Mouse (Mus musculus): ENCODE results near the gene Olfr222. TPM values are rescaled to one million over a fixed set of nuclear protein-coding genes. Genes with fewer than 3 reads are reported as not detected.

Olfr222 gene
- total and polyA plus RNA-seq, 2 experiments from 2014 or later = not detected

DNA sequence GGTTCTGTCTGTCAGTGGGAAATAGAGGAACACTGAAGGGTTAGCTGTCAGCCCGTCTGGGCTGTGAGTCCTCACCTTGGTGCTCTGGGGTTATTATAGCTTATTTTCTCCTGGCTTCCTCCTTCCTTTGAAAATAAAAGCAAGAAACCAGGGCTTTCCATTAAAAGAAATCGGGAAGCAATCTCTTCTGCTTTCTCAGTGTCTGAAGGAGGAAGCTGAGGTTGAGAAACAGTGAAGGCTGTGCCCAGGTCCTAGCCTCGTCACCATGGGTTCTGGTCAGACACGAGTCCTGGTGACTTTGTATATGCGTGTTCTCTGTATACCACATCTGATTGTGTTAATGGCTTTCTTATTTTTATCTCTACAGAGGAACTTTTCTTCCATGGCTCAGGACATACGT lies 33.6 kb downstream of the Olfr222 start:
- H3K9ac ChIP-seq = no peak overlapping the region
- 80% methylated on average over 6 of the region's 6 CpGs for WGBS
- no peak overlapping the region for H3K4me2 ChIP-seq (ENCODE audit: low read depth)
- no peaks in the 10 kb centered on the region for H3K9me3 ChIP-seq (ENCODE audit: low read length)
- H3K4me1 ChIP-seq (ENCODE audit: insufficient read depth) = no peaks in the 10 kb centered on the region
- no peaks in the 10 kb centered on the region for H3K36me3 ChIP-seq (ENCODE audit: insufficient read depth)
- DNase-seq (no peak), ATAC-seq (no peak)
- H3K27ac ChIP-seq (ENCODE audit: low read depth, low read length) = no peak overlapping the region
- H3K27me3 ChIP-seq (ENCODE audit: insufficient read depth, low read length) = no peaks in the 10 kb centered on the region
- no peak overlapping the region for H3K4me3 ChIP-seq (ENCODE audit: low read depth, low read length)
- TF ChIP-seq CTCF (IDR thresholded peaks at IDR 0.05; ENCODE audit: low read depth) = no peak

DNA sequence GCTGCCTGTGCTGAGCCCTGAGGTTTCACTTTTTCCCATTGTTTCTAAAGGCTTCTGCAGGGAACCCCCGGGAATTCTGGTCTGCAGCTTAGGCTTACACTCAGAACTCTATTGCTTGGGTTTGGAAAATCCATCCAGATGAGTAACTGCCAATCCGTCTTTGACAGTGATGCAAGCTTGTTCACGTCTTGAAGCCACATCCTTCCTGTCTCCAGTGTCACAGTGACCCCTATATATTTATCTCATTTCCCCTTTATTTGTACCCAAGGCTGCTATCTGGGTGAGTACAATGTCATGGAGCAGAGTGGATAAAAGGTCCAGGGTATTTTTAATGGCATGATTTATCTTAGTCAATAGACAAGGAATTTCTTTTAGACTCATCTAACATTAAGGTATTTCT lies 34.7 kb downstream of the Olfr222 start, which contains the start of gene Nlrp3:
TSS of gene Nlrp3 (plus strand) at position 245 of the 400 bp plus-strand sequence.
- H3K36me3 ChIP-seq (ENCODE audit: insufficient read depth) = no peaks in the 10 kb centered on the region
- H3K27ac ChIP-seq (ENCODE audit: low read depth, low read length) = no peak within 1 kb of the TSS
- DNase-seq (no peak), ATAC-seq (no peak)
- 41% methylated on average over 3 of the region's 3 CpGs for WGBS
- H3K27me3 ChIP-seq (ENCODE audit: insufficient read depth, low read length) = no peaks in the 10 kb centered on the region
- no peaks in the 10 kb centered on the region for H3K4me1 ChIP-seq (ENCODE audit: insufficient read depth)
- no peak for TF ChIP-seq CTCF (IDR thresholded peaks at IDR 0.05; ENCODE audit: low read depth)
- H3K4me2 ChIP-seq (ENCODE audit: low read depth) = no peak within 1 kb of the TSS
- H3K4me3 ChIP-seq (ENCODE audit: low read depth, low read length) = no peak within 1 kb of the TSS
- H3K9me3 ChIP-seq (ENCODE audit: low read length) = no peaks in the 10 kb centered on the region
- H3K9ac ChIP-seq = no peak within 1 kb of the TSS

DNA sequence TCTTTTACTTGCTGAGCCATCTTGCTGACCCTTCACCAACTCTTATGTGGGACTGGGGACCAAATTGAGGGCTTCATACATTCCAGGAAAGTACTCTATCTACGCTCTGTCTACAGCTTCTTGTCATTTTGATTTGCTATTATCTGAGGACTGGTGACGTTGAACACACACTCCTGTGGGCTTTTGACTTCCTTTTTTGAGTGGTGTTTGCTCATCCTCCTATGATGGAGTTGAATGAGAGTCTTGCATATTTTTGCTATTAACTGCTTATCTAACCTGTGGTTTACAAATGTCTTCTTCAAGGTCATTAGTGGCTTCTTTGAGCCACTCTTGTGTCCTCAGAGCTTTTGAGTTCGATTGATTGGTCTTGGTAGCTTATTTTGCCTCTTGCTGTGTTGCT lies 35.9 kb downstream of the Olfr222 start:
- H3K27me3 ChIP-seq (ENCODE audit: insufficient read depth, low read length) = no peaks in the 10 kb centered on the region
- H3K9me3 ChIP-seq (ENCODE audit: low read length) = no peaks in the 10 kb centered on the region
- H3K4me1 ChIP-seq (ENCODE audit: insufficient read depth) = no peaks in the 10 kb centered on the region
- DNase-seq = no peak
- H3K9ac ChIP-seq = no peak overlapping the region
- H3K36me3 ChIP-seq (ENCODE audit: insufficient read depth) = no peaks in the 10 kb centered on the region
- H3K4me3 ChIP-seq (ENCODE audit: low read depth, low read length) = no peak overlapping the region
- 81% methylated on average over 3 of the region's 3 CpGs for WGBS
- no peak overlapping the region for H3K4me2 ChIP-seq (ENCODE audit: low read depth)
- no peak for ATAC-seq
- H3K27ac ChIP-seq (ENCODE audit: low read depth, low read length) = no peak overlapping the region
- no peak for TF ChIP-seq CTCF (IDR thresholded peaks at IDR 0.05; ENCODE audit: low read depth)

DNA sequence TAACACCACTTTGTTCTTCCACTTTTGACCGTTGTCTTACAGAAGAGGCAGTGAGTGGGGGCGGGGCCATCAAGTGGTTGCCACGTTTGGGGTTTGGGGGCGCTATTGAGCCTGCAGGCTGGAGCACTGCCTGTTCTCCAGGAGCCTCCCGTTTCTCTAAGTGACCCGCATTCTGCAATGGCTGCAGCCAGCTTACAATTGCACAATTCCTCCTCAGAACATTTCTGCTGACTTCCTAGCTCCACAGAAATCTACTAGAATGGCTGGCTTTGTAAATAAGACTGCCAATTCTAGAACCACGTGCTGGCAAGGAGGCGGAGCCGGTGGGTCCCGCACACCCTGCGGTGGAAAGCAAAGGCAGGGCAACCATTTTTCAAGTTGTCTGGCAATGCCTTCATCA lies 37.6 kb downstream of the Olfr222 start:
- ATAC-seq = no peak

DNA sequence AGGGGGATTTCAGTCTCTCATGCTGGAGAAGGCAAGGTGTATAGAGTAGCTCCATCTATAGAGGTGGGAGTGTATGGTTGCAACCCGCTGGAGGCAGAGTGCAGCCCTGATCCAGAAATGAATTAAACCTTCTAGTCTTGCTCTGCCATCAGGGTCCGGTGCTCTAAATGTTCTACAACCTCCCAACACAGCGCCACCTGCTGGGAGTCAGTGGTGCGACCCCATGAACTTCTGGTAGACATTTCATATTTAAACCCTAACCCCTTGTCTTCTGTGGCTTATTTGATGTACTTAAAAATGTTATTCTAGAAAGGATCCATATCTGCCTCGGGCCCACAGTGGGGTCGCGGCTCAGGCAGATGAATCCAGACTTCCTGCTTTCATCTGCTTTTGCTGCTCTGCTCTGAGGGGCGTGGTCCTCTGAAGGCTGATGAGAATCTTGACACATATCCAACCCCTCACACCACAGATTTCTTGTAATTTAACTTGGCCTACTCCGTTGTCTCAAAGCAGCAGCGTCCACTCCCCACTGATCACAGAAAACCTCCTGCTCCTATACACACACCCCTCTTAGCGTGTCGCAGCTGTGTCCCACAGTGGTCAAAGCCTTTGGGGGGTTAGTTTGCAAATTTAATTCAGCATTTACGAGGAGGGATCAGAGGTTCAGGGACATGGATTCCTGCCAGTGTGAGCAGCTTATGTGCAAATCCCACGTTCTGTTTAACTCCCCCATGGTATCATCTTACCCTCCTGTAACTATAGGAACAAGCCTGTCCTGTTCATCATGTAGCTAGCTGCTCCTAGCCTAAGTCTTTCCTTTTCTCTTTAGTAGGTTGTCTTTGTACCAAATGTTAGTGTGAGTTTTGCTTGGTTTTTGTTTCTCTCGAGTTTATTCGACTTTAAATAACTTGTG lies 38.6 kb downstream of the Olfr222 start:
- H3K27me3 ChIP-seq (ENCODE audit: insufficient read depth, low read length) = no peaks in the 10 kb centered on the region
- TF ChIP-seq CTCF (IDR thresholded peaks at IDR 0.05; ENCODE audit: low read depth) = 0 out of 2 replicates have a peak, but pooled peaks have one; percentile 22
- 69% methylated on average over 16 of the region's 16 CpGs for WGBS
- ATAC-seq (no peak), DNase-seq (no peak)
- H3K36me3 ChIP-seq (ENCODE audit: insufficient read depth) = no peaks in the 10 kb centered on the region
- H3K4me1 ChIP-seq (ENCODE audit: insufficient read depth) = no peaks in the 10 kb centered on the region
- no peak overlapping the region for H3K27ac ChIP-seq (ENCODE audit: low read depth, low read length)
- no peak overlapping the region for H3K4me3 ChIP-seq (ENCODE audit: low read depth, low read length)
- no peak overlapping the region for H3K9ac ChIP-seq
- H3K9me3 ChIP-seq (ENCODE audit: low read length) = no peaks in the 10 kb centered on the region
- H3K4me2 ChIP-seq (ENCODE audit: low read depth) = no peak overlapping the region

More for the DNA sequence above, 37.6 kb downstream of the Olfr222 start:
- peak; percentile 39 for DNase-seq
- WGBS = 39% methylated on average over 11 of the region's 11 CpGs
- Histone ChIP-seq H3K4me2 (ENCODE audit: low read depth) (no peak overlapping the region), H3K27me3 (ENCODE audit: insufficient read depth, low read length) (no peaks in the 10 kb centered on the region), H3K4me1 (ENCODE audit: insufficient read depth) (no peaks in the 10 kb centered on the region), H3K9ac (no peak overlapping the region), H3K36me3 (ENCODE audit: insufficient read depth) (no peaks in the 10 kb centered on the region), H3K27ac (ENCODE audit: low read depth, low read length) (no peak overlapping the region), H3K9me3 (ENCODE audit: low read length) (no peaks in the 10 kb centered on the region), H3K4me3 (ENCODE audit: low read depth, low read length) (no peak overlapping the region)
- TF ChIP-seq CTCF (IDR thresholded peaks at IDR 0.05; ENCODE audit: low read depth) = peak; percentile 41

DNA sequence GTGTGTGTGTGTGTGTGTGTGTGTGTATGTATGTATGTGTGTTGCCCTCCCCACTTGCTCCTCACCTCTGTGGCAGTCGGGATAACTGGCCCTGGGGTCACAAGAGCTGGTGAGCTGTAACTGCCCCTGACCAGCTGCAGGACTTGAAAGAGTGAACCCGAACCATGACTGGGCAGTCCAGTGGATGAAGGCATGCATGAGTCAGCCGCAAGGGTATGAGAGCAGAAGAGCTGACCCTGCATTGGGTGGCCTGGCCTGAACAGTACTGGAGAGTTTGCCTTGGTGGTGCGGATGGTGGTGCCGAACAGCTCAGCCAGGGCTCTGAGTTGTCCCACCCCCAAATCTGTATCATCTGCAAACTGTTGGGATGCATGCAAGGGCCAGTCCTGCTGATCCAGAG lies 44.5 kb downstream of the Olfr222 start:
- 87% methylated on average over 5 of the region's 5 CpGs for WGBS
- H3K27ac ChIP-seq (ENCODE audit: low read depth, low read length) = no peak overlapping the region

DNA sequence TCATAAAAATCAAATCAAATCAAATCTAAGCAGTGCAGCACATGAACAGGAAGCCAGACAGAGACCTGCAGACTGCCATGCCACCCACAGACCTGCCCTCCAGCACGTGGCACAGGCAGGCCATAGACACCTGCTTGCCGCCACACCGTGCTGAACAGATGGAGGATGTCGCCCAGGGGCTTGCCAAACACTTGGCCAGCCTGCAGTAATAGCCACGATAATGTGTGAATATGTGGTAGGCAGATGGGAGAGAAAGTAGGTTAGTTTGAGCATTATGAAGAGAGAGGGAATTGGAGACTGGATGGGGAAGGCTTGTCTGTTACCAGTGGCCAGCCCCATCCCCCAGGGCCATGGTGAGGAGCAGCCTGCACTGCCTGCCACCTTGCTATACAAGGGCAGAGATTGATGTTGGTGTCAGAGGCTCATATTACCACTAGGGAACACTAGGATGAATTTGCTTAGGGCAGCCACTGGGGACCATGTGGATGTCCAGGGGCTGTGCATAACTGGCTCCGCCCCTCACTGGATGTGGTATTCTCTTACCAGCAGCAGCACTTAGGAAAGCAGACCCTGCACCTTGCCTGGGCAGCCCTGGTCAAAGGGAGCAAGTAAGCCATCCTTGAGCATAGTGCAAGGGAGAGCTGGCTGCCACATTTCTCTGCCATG lies 45.0 kb downstream of the Olfr222 start:
- no peak for DNase-seq
- Histone ChIP-seq H3K9ac (no peak overlapping the region), H3K4me1 (ENCODE audit: insufficient read depth) (no peaks in the 10 kb centered on the region), H3K9me3 (ENCODE audit: low read length) (no peaks in the 10 kb centered on the region), H3K27ac (ENCODE audit: low read depth, low read length) (no peak overlapping the region), H3K27me3 (ENCODE audit: insufficient read depth, low read length) (no peaks in the 10 kb centered on the region), H3K4me2 (ENCODE audit: low read depth) (no peak overlapping the region), H3K36me3 (ENCODE audit: insufficient read depth) (no peaks in the 10 kb centered on the region), H3K4me3 (ENCODE audit: low read depth, low read length) (no peak overlapping the region)
- ATAC-seq = no peak
- WGBS = 60% methylated on average over 6 of the region's 6 CpGs
- no peak for TF ChIP-seq CTCF (IDR thresholded peaks at IDR 0.05; ENCODE audit: low read depth)

More for the DNA sequence above, 44.5 kb downstream of the Olfr222 start:
- no peak for TF ChIP-seq CTCF (IDR thresholded peaks at IDR 0.05; ENCODE audit: low read depth)
- H3K4me2 ChIP-seq (ENCODE audit: low read depth) = no peak overlapping the region
- H3K4me1 ChIP-seq (ENCODE audit: insufficient read depth) = no peaks in the 10 kb centered on the region
- no peak for ATAC-seq
- H3K36me3 ChIP-seq (ENCODE audit: insufficient read depth) = no peaks in the 10 kb centered on the region
- H3K27me3 ChIP-seq (ENCODE audit: insufficient read depth, low read length) = no peaks in the 10 kb centered on the region
- no peaks in the 10 kb centered on the region for H3K9me3 ChIP-seq (ENCODE audit: low read length)
- H3K4me3 ChIP-seq (ENCODE audit: low read depth, low read length) = no peak overlapping the region
- no peak overlapping the region for H3K9ac ChIP-seq
- DNase-seq = no peak

Measured in forebrain, postnatal 0 days (tissue).